Mouse (Mus musculus): ENCODE results near the gene Cabp7. TPM values are rescaled to one million over a fixed set of nuclear protein-coding genes. Genes with fewer than 3 reads are reported as not detected.
"Not testable (repeated sequence)": the region's sequence is repeated elsewhere in the genome, so short reads cannot be mapped to it uniquely, and the experiment has no call there.

Cabp7 gene
- polyA plus RNA-seq, 1 experiment from 2014 or later = 0.06 TPM

GRCm38 (mm10) chr11:4720900-4721580 lies 25.5 kb downstream of the Cabp7 start:
- Histone ChIP-seq H3K36me3 (peaks cover 8% of the 10 kb centered on the region), H3K4me1 (no peaks in the 10 kb centered on the region; the same call in 1 of the 2 replicates), H3K27ac (no peak overlapping the region), H3K4me3 (no peak overlapping the region), H3K4me2 (no peak overlapping the region), H3K9ac (no peak overlapping the region), H3K27me3 (replicated peaks) (no peaks in the 10 kb centered on the region), H3K9me3 (replicated peaks) (no peaks in the 10 kb centered on the region)
- WGBS (ENCODE audit: insufficient replicate concordance) = 66% methylated on average over 7 of the region's 7 CpGs
- no peak for ATAC-seq

- no peaks in the 10 kb centered on the region for H3K9me3 ChIP-seq (replicated peaks)
- no peak overlapping the region for H3K4me3 ChIP-seq
- H3K4me2 ChIP-seq = no peak overlapping the region
- no peak for ATAC-seq
- 71% methylated on average over 11 of the region's 11 CpGs for WGBS (ENCODE audit: insufficient replicate concordance)
- H3K27me3 ChIP-seq (replicated peaks) = no peaks in the 10 kb centered on the region
- H3K4me1 ChIP-seq = no peaks in the 10 kb centered on the region; the same call in 1 of the 2 replicates
- no peak overlapping the region for H3K9ac ChIP-seq
- peaks cover 8% of the 10 kb centered on the region for H3K36me3 ChIP-seq
- H3K27ac ChIP-seq = no peak overlapping the region
Measured at GRCm38 (mm10) chr11:4720393-4720792, 26.2 kb downstream of the Cabp7 start.

- Histone ChIP-seq H3K4me1 (no peaks in the 10 kb centered on the region; the same call in 1 of the 2 replicates), H3K4me3 (no peak overlapping the region), H3K27ac (no peak overlapping the region), H3K4me2 (no peak overlapping the region), H3K9ac (no peak overlapping the region), H3K9me3 (replicated peaks) (no peaks in the 10 kb centered on the region), H3K36me3 (peaks cover 8% of the 10 kb centered on the region), H3K27me3 (replicated peaks) (no peaks in the 10 kb centered on the region)
- 75% methylated on average over 9 of the region's 9 CpGs for whole genome bisulfite sequencing (ENCODE audit: insufficient replicate concordance)
- ATAC-seq = no peak
Measured at GRCm38 (mm10) chr11:4719961-4720360, 26.6 kb downstream of the Cabp7 start.

GRCm38 (mm10) chr11:4718548-4718947 lies 28.0 kb downstream of the Cabp7 start:
- Histone ChIP-seq H3K4me2 (no peak overlapping the region), H3K27ac (no peak overlapping the region), H3K4me1 (no peaks in the 10 kb centered on the region; the same call in 1 of the 2 replicates), H3K27me3 (replicated peaks) (no peaks in the 10 kb centered on the region), H3K4me3 (no peak overlapping the region), H3K9ac (no peak overlapping the region), H3K36me3 (peaks cover 8% of the 10 kb centered on the region; the same call in 1 of the 2 replicates), H3K9me3 (replicated peaks) (no peaks in the 10 kb centered on the region)
- 70% methylated on average over 5 of the region's 5 CpGs for WGBS (ENCODE audit: insufficient replicate concordance)
- no peak for ATAC-seq

- 81% methylated on average over 5 of the region's 5 CpGs for WGBS (ENCODE audit: insufficient replicate concordance)
- no peaks in the 10 kb centered on the region for H3K9me3 ChIP-seq (replicated peaks)
- H3K4me2 ChIP-seq = no peak overlapping the region
Measured at GRCm38 (mm10) chr11:4716530-4717236, 29.9 kb downstream of the Cabp7 start.

GRCm38 (mm10) chr11:4715596-4715995 lies 31.0 kb downstream of the Cabp7 start:
- no peaks in the 10 kb centered on the region for H3K36me3 ChIP-seq

More at GRCm38 (mm10) chr11:4716530-4717236, 29.9 kb downstream of the Cabp7 start:
- Histone ChIP-seq H3K9ac (no peak overlapping the region), H3K36me3 (no peaks in the 10 kb centered on the region), H3K27me3 (replicated peaks) (no peaks in the 10 kb centered on the region), H3K4me1 (no peaks in the 10 kb centered on the region; the same call in 1 of the 2 replicates), H3K4me3 (no peak overlapping the region), H3K27ac (no peak overlapping the region)
- ATAC-seq = no peak

GRCm38 (mm10) chr11:4714727-4715126 lies 31.9 kb downstream of the Cabp7 start:
- H3K9me3 ChIP-seq (replicated peaks) = no peaks in the 10 kb centered on the region
- H3K9ac ChIP-seq = no peak overlapping the region
- H3K27me3 ChIP-seq (replicated peaks) = no peaks in the 10 kb centered on the region
- 43% methylated on average over 4 of the region's 4 CpGs for WGBS (ENCODE audit: insufficient replicate concordance)
- no peaks in the 10 kb centered on the region for H3K36me3 ChIP-seq
- no peak for ATAC-seq
- no peak overlapping the region for H3K27ac ChIP-seq
- no peak overlapping the region for H3K4me2 ChIP-seq
- no peaks in the 10 kb centered on the region; the same call in 1 of the 2 replicates for H3K4me1 ChIP-seq
- H3K4me3 ChIP-seq = no peak overlapping the region

More at GRCm38 (mm10) chr11:4715596-4715995, 31.0 kb downstream of the Cabp7 start:
- Histone ChIP-seq H3K9me3 (replicated peaks) (no peaks in the 10 kb centered on the region), H3K27me3 (replicated peaks) (no peaks in the 10 kb centered on the region), H3K27ac (no peak overlapping the region), H3K9ac (no peak overlapping the region), H3K4me1 (no peaks in the 10 kb centered on the region; the same call in 1 of the 2 replicates), H3K4me3 (no peak overlapping the region), H3K4me2 (no peak overlapping the region)
- 74% methylated on average over 4 of the region's 4 CpGs for WGBS (ENCODE audit: insufficient replicate concordance)
- ATAC-seq = no peak

GRCm38 (mm10) chr11:4712822-4713221 lies 33.8 kb downstream of the Cabp7 start:
- no peaks in the 10 kb centered on the region for H3K27me3 ChIP-seq (replicated peaks)
- no peaks in the 10 kb centered on the region for H3K9me3 ChIP-seq (replicated peaks)
- no peaks in the 10 kb centered on the region for H3K4me1 ChIP-seq
- no peak overlapping the region for H3K4me3 ChIP-seq
- no peak overlapping the region for H3K9ac ChIP-seq
- no peak overlapping the region for H3K4me2 ChIP-seq
- no peak overlapping the region for H3K27ac ChIP-seq
- ATAC-seq = no peak
- H3K36me3 ChIP-seq = no peaks in the 10 kb centered on the region

- 78% methylated on average over 4 of the region's 4 CpGs for WGBS (ENCODE audit: insufficient replicate concordance)
- H3K4me1 ChIP-seq = peaks cover 13% of the 10 kb centered on the region
- ATAC-seq; H3K9ac ChIP-seq; H3K4me2 ChIP-seq; H3K36me3 ChIP-seq; H3K27me3 ChIP-seq (replicated peaks); H3K4me3 ChIP-seq; H3K27ac ChIP-seq; H3K9me3 ChIP-seq (replicated peaks): not testable (repeated sequence)
Measured at GRCm38 (mm10) chr11:4710188-4710587, 36.4 kb downstream of the Cabp7 start.

GRCm38 (mm10) chr11:4705178-4705577 lies 41.4 kb downstream of the Cabp7 start:
- H3K27ac ChIP-seq = peak overlapping the region; percentile 69
- 13% methylated on average over 4 of the region's 4 CpGs for WGBS (ENCODE audit: insufficient replicate concordance)

GRCm38 (mm10) chr11:4704072-4704964 lies 42.3 kb downstream of the Cabp7 start, which contains the start of the genes Uqcr10 and Zmat5:
Uqcr10 (minus strand) TSS chr11:4704342.
Zmat5 (plus strand) TSS chr11:4704678.
- peaks cover 29% of the 10 kb centered on the region for H3K36me3 ChIP-seq
- WGBS (ENCODE audit: insufficient replicate concordance) = under 1% methylated on average over 47 of the region's 47 CpGs
- H3K4me3 ChIP-seq = peak within 1 kb of the TSS; percentile 79
- H3K9me3 ChIP-seq (replicated peaks) = no peaks in the 10 kb centered on the region
- H3K27me3 ChIP-seq (replicated peaks) = no peaks in the 10 kb centered on the region
- H3K4me1 ChIP-seq = peaks cover 31% of the 10 kb centered on the region
- ATAC-seq = peak; percentile 98
- H3K4me2 ChIP-seq = peak within 1 kb of the TSS; percentile 74
- H3K27ac ChIP-seq = peak within 1 kb of the TSS; percentile 78
- peak within 1 kb of the TSS; percentile 85 for H3K9ac ChIP-seq

More at GRCm38 (mm10) chr11:4705178-4705577, 41.4 kb downstream of the Cabp7 start:
- H3K27me3 ChIP-seq (replicated peaks) = no peaks in the 10 kb centered on the region
- peak overlapping the region; percentile 78 for H3K9ac ChIP-seq
- peaks cover 27% of the 10 kb centered on the region for H3K36me3 ChIP-seq
- H3K4me1 ChIP-seq = peaks cover 31% of the 10 kb centered on the region
- no peak for ATAC-seq
- H3K4me2 ChIP-seq = peak overlapping the region; percentile 74
- peak overlapping the region; percentile 79 for H3K4me3 ChIP-seq
- no peaks in the 10 kb centered on the region for H3K9me3 ChIP-seq (replicated peaks)

Data from liver, embryonic 12.5 days (tissue).